Mouse (Mus musculus) olfactory bulb, adult 2 months (tissue): ENCODE results near the gene Zfp771.

Source experiments
- CTCF ChIP-seq: fragments of 200-500 bp; IDR thresholded peaks from 2 replicates; pipeline ENCODE4 v1.5.1; 2012; ENCODE audit warnings: low read depth, mild to moderate bottlenecking, low read length, moderate library complexity; ENCODE audit not compliant: insufficient read depth
- POLR2A ChIP-seq: fragments of 200-500 bp; IDR thresholded peaks from 2 replicates; pipeline ENCODE4 v1.6.1; 2012; ENCODE audit warnings: mild to moderate bottlenecking, low read depth, low read length, moderate library complexity; ENCODE audit not compliant: insufficient read depth

DNA sequence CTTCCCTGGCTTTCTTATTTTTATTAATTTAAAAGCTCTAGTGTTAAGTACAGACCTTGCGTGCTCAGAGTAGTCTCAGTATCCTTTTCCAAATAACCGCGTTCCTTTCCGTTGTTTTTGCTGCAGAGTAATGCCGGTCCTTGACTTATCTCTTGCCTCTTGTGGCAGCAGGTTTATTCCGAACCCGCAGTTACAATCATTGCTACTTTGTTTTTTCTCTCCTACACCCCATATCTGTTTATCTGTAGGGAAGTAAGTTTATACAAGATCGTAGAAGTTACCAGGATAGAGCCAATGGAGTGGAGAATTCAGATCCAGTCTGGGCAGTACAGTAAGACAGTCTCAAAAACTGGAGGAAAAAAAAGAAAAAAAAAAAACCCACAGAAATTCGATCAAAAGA is 10.3 kb upstream of the Zfp771 start:
- TF ChIP-seq POLR2A (no peak), CTCF (no peak)
